Mouse (Mus musculus): Measurements from ENCODE around the gene Eif3l.

Gene Eif3l

GRCm38 (mm10) chr15:79050160-79050845, 24.7 kb upstream of the Eif3l start:
- DNase-seq (ENCODE audit: low read depth, low spot score): no peak

GRCm38 (mm10) chr15:79050964-79051363, 24.0 kb upstream of the Eif3l start:
- no peak for DNase-seq (ENCODE audit: low read depth, low spot score)

GRCm38 (mm10) chr15:79051461-79052360, 23.3 kb upstream of the Eif3l start:
- no peak for DNase-seq (ENCODE audit: low read depth, low spot score)

- no peak for DNase-seq (ENCODE audit: low read depth, low spot score)
Measured at GRCm38 (mm10) chr15:79052366-79052765, 22.6 kb upstream of the Eif3l start.

- no peak for DNase-seq (ENCODE audit: low read depth, low spot score)
Measured at GRCm38 (mm10) chr15:79056601-79057000, 18.4 kb upstream of the Eif3l start.

GRCm38 (mm10) chr15:79057850-79058249, 17.1 kb upstream of the Eif3l start:
- no peak for DNase-seq (ENCODE audit: low read depth, low spot score)

- DNase-seq (ENCODE audit: low read depth, low spot score): no peak
Measured at GRCm38 (mm10) chr15:79060887-79061565, 14.0 kb upstream of the Eif3l start.

GRCm38 (mm10) chr15:79062376-79063159, 12.4 kb upstream of the Eif3l start, which contains the start of gene Ankrd54:
Gene Ankrd54 (minus strand): TSS chr15:79062893.
- DNase-seq (ENCODE audit: low read depth, low spot score): peak; percentile 100

- DNase-seq (ENCODE audit: low read depth, low spot score): no peak
Measured at GRCm38 (mm10) chr15:79063160-79063740, 11.7 kb upstream of the Eif3l start.

- no peak for DNase-seq (ENCODE audit: low read depth, low spot score)
Measured at GRCm38 (mm10) chr15:79065086-79065770, 9.8 kb upstream of the Eif3l start.

GRCm38 (mm10) chr15:79066276-79066675, 8.7 kb upstream of the Eif3l start:
- no peak for DNase-seq (ENCODE audit: low read depth, low spot score)

GRCm38 (mm10) chr15:79067631-79068030, 7.3 kb upstream of the Eif3l start:
- no peak for DNase-seq (ENCODE audit: low read depth, low spot score)

- DNase-seq (ENCODE audit: low read depth, low spot score): no peak
Measured at GRCm38 (mm10) chr15:79068416-79068815, 6.6 kb upstream of the Eif3l start.

GRCm38 (mm10) chr15:79071117-79072039, 3.6 kb upstream of the Eif3l start:
- DNase-seq (ENCODE audit: low read depth, low spot score): peak; percentile 75

GRCm38 (mm10) chr15:79073752-79074151, 1.2 kb upstream of the Eif3l start:
- peak; percentile 51 for DNase-seq (ENCODE audit: low read depth, low spot score)

- no peak for DNase-seq (ENCODE audit: low read depth, low spot score)
Measured at GRCm38 (mm10) chr15:79074446-79074845, 533 bp upstream of the Eif3l start.

- DNase-seq (ENCODE audit: low read depth, low spot score): peak; percentile 66
Measured at GRCm38 (mm10) chr15:79075658-79076365, 833 bp downstream of the Eif3l start.

GRCm38 (mm10) chr15:79079567-79079966, 4.6 kb downstream of the Eif3l start:
- no peak for DNase-seq (ENCODE audit: low read depth, low spot score)

GRCm38 (mm10) chr15:79092284-79092683, 17.3 kb downstream of the Eif3l start:
- no peak for DNase-seq (ENCODE audit: low read depth, low spot score)

All from ES-CJ7 (cell line).